In genomic region chr1:180696626-180697352, GRCm38 (mm10) we compare ENCODE assay signal across 10 mouse cellular contexts. TPM values are rescaled to one million over a fixed set of nuclear protein-coding genes. Genes with fewer than 3 reads are reported as not detected.
DNase-seq lines count a peak whose midpoint lies in the region; ATAC-seq and TF ChIP-seq lines count a peak whose summit lies in the region.
"Had no signal": no experiment of that assay in that cellular context is flagged by ENCODE, and none has a peak within 500 bp of the region (broad histone marks: within the 10 kb centered on the region; RNA-seq: fewer than 3 reads in every experiment).

Gene Mixl1 (minus strand): TSS chr1:180697034.

- H3K4me3 ChIP-seq in heart, embryonic 12.5 days = peak within 1 kb of the TSS; percentile 52
- peak within 1 kb of the TSS; percentile 39 for H3K4me3 ChIP-seq in hindbrain, embryonic 11.5 days (ENCODE audit: low read depth, low read length)
- peak within 1 kb of the TSS; percentile 46 for H3K4me3 ChIP-seq in liver, postnatal 0 days (ENCODE audit: low read depth, low read length)
- H3K4me3 ChIP-seq: myocyte had no signal

- no peak for DNase-seq in heart, adult 8-10 months (ENCODE audit: low spot score)
- peak; percentile 55 for DNase-seq in hindbrain, embryonic 11.5 days (ENCODE audit: low spot score)
- no peak for DNase-seq in liver, postnatal 0 days
- DNase-seq in testis, postnatal 14 days (ENCODE audit: low spot score) = peak; percentile 19
- DNase-seq in layer of hippocampus, postnatal 14 days (ENCODE audit: low spot score in 2 of 2) = no peak

- no peak within 1 kb of the TSS for H3K27ac ChIP-seq in heart, embryonic 12.5 days (ENCODE audit: poor library complexity, severe bottlenecking)
- H3K27ac ChIP-seq in hindbrain, embryonic 11.5 days (ENCODE audit: low read depth, low read length) = no peak within 1 kb of the TSS
- H3K27ac ChIP-seq in liver, postnatal 0 days (ENCODE audit: low read depth) = no peak within 1 kb of the TSS

- ATAC-seq in heart, embryonic 12.5 days (ENCODE audit: insufficient number of reproducible peaks, low FRiP score) = no peak
- 0 out of 2 replicates have a peak, but pooled peaks have one; percentile 20 for ATAC-seq in common myeloid progenitor, adult 5-6 weeks (replicated peaks; ENCODE audit: low read depth, poor library complexity, severe bottlenecking)
- ATAC-seq in hindbrain, embryonic 11.5 days (ENCODE audit: low FRiP score) = no peak
- ATAC-seq in liver, postnatal 0 days = no peak
- ATAC-seq in erythroid progenitor cell, adult 5-6 weeks (replicated peaks; ENCODE audit: low FRiP score, poor library complexity, severe bottlenecking) = no peak
- ATAC-seq: Patski had no signal

- peak within 1 kb of the TSS; percentile 77 for H3K4me2 ChIP-seq in heart, embryonic 12.5 days
- peak within 1 kb of the TSS; percentile 52 for H3K4me2 ChIP-seq in hindbrain, embryonic 11.5 days (replicated peaks; ENCODE audit: low read depth, low read length)
- H3K4me2 ChIP-seq in liver, postnatal 0 days (ENCODE audit: low read depth, low read length) = peak within 1 kb of the TSS; percentile 74

- H3K36me3 ChIP-seq in heart, embryonic 12.5 days = peaks cover 7% of the 10 kb centered on the region
- no peaks in the 10 kb centered on the region for H3K36me3 ChIP-seq in hindbrain, embryonic 11.5 days (ENCODE audit: control insufficient read depth, insufficient read depth, low read length)
- no peaks in the 10 kb centered on the region; the same call in 1 of the 2 replicates for H3K36me3 ChIP-seq in liver, postnatal 0 days (replicated peaks; ENCODE audit: insufficient read depth, low read length)

- under 1% methylated on average over 78 of the region's 79 CpGs for WGBS in heart, embryonic 12.5 days
- 2% methylated on average over 67 of the region's 79 CpGs for WGBS in hindbrain, embryonic 11.5 days
- under 1% methylated on average over 72 of the region's 79 CpGs for WGBS in liver, postnatal 0 days (ENCODE audit: insufficient replicate concordance)

- no peak for TF ChIP-seq CTCF in liver, postnatal 0 days (IDR thresholded peaks at IDR 0.05; ENCODE audit: low read depth)

- TF ChIP-seq EP300 in liver, postnatal 0 days (IDR thresholded peaks at IDR 0.05; ENCODE audit: low read depth) = no peak

- no peaks in the 10 kb centered on the region for H3K9me3 ChIP-seq in heart, embryonic 12.5 days (replicated peaks)
- no peaks in the 10 kb centered on the region for H3K9me3 ChIP-seq in hindbrain, embryonic 11.5 days (ENCODE audit: control insufficient read depth, low read length)
- no peaks in the 10 kb centered on the region for H3K9me3 ChIP-seq in liver, postnatal 0 days (ENCODE audit: low read length)

- H3K27me3 ChIP-seq in heart, embryonic 12.5 days (replicated peaks) = peaks cover 58% of the 10 kb centered on the region
- peaks cover 26% of the 10 kb centered on the region for H3K27me3 ChIP-seq in hindbrain, embryonic 11.5 days (ENCODE audit: control insufficient read depth, insufficient read depth, low read length)
- H3K27me3 ChIP-seq in liver, postnatal 0 days (ENCODE audit: insufficient read depth, low read length) = peaks cover 25% of the 10 kb centered on the region

- H3K4me1 ChIP-seq in heart, embryonic 12.5 days (replicated peaks) = peaks cover 12% of the 10 kb centered on the region; the same call in 1 of the 2 replicates
- peaks cover 4% of the 10 kb centered on the region for H3K4me1 ChIP-seq in hindbrain, embryonic 11.5 days (replicated peaks; ENCODE audit: control insufficient read depth, insufficient read depth, low read length)
- peaks cover 4% of the 10 kb centered on the region; the same call in 1 of the 2 replicates for H3K4me1 ChIP-seq in liver, postnatal 0 days (ENCODE audit: insufficient read depth)

- peak within 1 kb of the TSS; percentile 59 for H3K9ac ChIP-seq in heart, embryonic 12.5 days
- H3K9ac ChIP-seq in hindbrain, embryonic 11.5 days (ENCODE audit: low read depth, low read length) = 0 out of 2 replicates have a peak within 1 kb of the TSS, but pooled peaks have one; percentile 27
- no peak within 1 kb of the TSS; the same call in 1 of the 2 replicates for H3K9ac ChIP-seq in liver, postnatal 0 days (replicated peaks)

RNA-seq across cellular contexts. Expression of gene Mixl1, which starts in this region (rescaled TPM):
- polyA plus RNA-seq in heart, embryonic 12.5 days (2016; fragmentation: Nextera tagmentation; extraction: Ambion mirVana) = not detected in 2 replicates
- total RNA-seq in heart, adult 8-10 months (2022) = not detected
- not detected in 2 replicates for total RNA-seq in common myeloid progenitor, adult 5-6 weeks (2017)
- polyA plus RNA-seq in hindbrain, embryonic 11.5 days (2014; fragmentation: Nextera tagmentation; extraction: Ambion mirVana) = 0.13 TPM in 1 of 2 replicates, not detected in the other
- polyA plus RNA-seq in liver, postnatal 0 days (2015; fragmentation: Nextera tagmentation; extraction: Ambion mirVana) = 0.08 TPM in 1 of 2 replicates, not detected in the other
- not detected in 2 replicates for total RNA-seq in erythroid progenitor cell, adult 5-6 weeks (2015; ENCODE audit: low replicate concordance)
- total RNA-seq in erythroid progenitor cell, adult 5-6 weeks (2017; ENCODE audit: low replicate concordance) = not detected in 2 replicates
- under 1 TPM in 1 of 2 experiments, not detected in 1; 0.17 TPM for total RNA-seq in layer of hippocampus, postnatal 14 days (2021)
- polyA plus RNA-seq: myocyte, Patski had no signal

Comparison
In these comparisons a context has a peak if more than half of its experiments do, and no peak if none do; other contexts are left out.
1. Peak in ATAC-seq in common myeloid progenitor, adult 5-6 weeks; RNA of the gene not detected or under 1 TPM.
2. Peak in DNase-seq, H3K4me3 ChIP-seq, H3K9ac ChIP-seq and H3K4me2 ChIP-seq in hindbrain, embryonic 11.5 days; RNA of the gene not detected or under 1 TPM.